Mouse (Mus musculus): ENCODE data around the gene Phactr4.

DNA sequence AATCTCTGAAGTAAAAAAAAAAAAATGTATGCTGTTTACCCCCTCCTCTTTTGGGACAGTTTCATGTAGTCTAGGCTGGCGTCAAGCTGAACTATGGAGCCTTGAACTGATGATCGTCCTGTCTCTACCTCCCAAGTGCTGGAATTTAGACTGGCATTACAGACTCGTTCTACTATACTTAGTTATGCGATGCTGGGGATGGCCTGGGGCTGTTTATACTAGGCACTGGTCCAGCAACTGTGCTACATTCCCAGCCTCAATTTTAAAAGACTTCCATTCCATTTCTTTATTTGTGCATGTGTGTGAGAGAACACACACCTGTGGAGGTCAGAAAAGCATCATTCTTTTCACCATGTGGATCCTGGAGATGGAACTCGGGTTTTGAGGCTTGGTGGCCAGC, 23.4 kb downstream of the Phactr4 start:
- TF ChIP-seq CTCF (IDR thresholded peaks at IDR 0.05) (no peak), EP300 (IDR thresholded peaks at IDR 0.05) (no peak)

Data from lung, postnatal 0 days (tissue).